Mouse (Mus musculus): ENCODE measurements around the gene Lamtor2.

DNA sequence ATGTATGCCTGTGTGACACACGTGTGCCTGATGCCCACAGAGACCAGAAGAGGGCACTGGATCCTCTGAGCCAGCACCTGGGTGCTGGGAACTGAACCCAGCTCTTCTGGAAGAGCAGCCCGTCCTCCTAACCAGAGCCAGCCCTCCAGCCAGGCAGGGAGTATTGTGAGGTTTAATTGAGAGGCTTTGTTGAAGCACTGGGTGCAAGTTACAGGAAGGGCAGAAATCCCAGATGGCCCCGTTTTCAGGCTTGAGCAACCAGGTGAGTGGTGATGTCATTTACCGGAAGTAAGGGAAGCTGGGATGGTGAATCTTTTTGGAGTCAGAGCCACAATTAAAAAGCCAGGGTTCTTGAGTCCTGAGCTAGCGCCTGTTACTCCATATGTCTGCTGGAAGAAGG is 27.9 kb downstream of the Lamtor2 start:
- TF ChIP-seq CTCF (IDR thresholded peaks at IDR 0.05; ENCODE audit: extremely low read depth, insufficient read depth, insufficient read length, insufficient replicate concordance) (no peak), POLR2A (IDR thresholded peaks at IDR 0.05; ENCODE audit: low read depth, low read length) (no peak)

Data from spleen, adult 2 months (tissue).